Mouse (Mus musculus) intestine, embryonic 15.5 days (tissue): ENCODE results near the gene Pcca. TPM values are rescaled to one million over a fixed set of nuclear protein-coding genes. Genes with fewer than 3 reads are reported as not detected.

Experiments used
- ATAC-seq: fragments of 200-750 bp; cut with Nextera tagmentation; 2 replicates; pipeline ENCODE4 v1.8.0; 2017; ENCODE audit warnings: moderate TSS enrichment, moderate library complexity
- H3K27ac ChIP-seq: fragments of 300-500 bp; sonication (generic); 2 replicates; pipeline ENCODE4 v1.5.1; 2015; ENCODE audit warnings: mild to moderate bottlenecking, inconsistent platforms
- H3K27me3 ChIP-seq: fragments of 300-500 bp; sonication (generic); replicated peaks from 2 replicates; pipeline ENCODE4 v1.6.1; 2015; ENCODE audit warnings: inconsistent platforms
- H3K36me3 ChIP-seq: fragments of 300-500 bp; sonication (generic); 2 replicates; pipeline ENCODE4 v1.6.1; 2015; ENCODE audit warnings: inconsistent platforms
- H3K4me1 ChIP-seq: fragments of 300-500 bp; sonication (generic); replicated peaks from 2 replicates; pipeline ENCODE4 v1.6.1; 2015; ENCODE audit warnings: inconsistent platforms
- H3K4me2 ChIP-seq: fragments of 300-500 bp; sonication (generic); replicated peaks from 2 replicates; pipeline ENCODE4 v1.6.1; 2015; ENCODE audit warnings: mild to moderate bottlenecking, inconsistent platforms
- H3K4me3 ChIP-seq: fragments of 300-500 bp; sonication (generic); replicated peaks from 2 replicates; pipeline ENCODE4 v1.5.1; 2015; ENCODE audit warnings: inconsistent platforms
- H3K9ac ChIP-seq: fragments of 300-500 bp; sonication (generic); 2 replicates; pipeline ENCODE4 v1.6.1; 2015; ENCODE audit warnings: inconsistent platforms
- H3K9me3 ChIP-seq: fragments of 300-500 bp; sonication (generic); 2 replicates; pipeline ENCODE4 v1.6.1; 2016; ENCODE audit warnings: inconsistent platforms
- WGBS: fragments of 180-500 bp; shearing (Covaris S2); methylation state at CpG from one replicate; pipeline ENCODE4 v1.1.7; 2015; 5-methylcytosine and 5-hydroxymethylcytosine counted together
- polyA plus RNA-seq: library from polyadenylated mRNA; unstranded; fragments of >200 nt; fragmentation: Nextera tagmentation; extraction: Ambion mirVana; gene quantifications from 2 replicates; pipeline ENCODE4 v1.2.1, GENCODE M21; 2015

Gene Pcca
- polyA plus RNA-seq, 1 experiment from 2014 or later: 18.9 TPM

- no peaks in the 10 kb centered on the region for H3K27me3 ChIP-seq
- no peaks in the 10 kb centered on the region for H3K9me3 ChIP-seq
- no peak overlapping the region for H3K9ac ChIP-seq
- no peaks in the 10 kb centered on the region for H3K36me3 ChIP-seq
- H3K4me3 ChIP-seq: no peak overlapping the region
- H3K4me2 ChIP-seq: no peak overlapping the region
- 73% methylated on average over 7 of the region's 7 CpGs for WGBS
- ATAC-seq: no peak
- no peaks in the 10 kb centered on the region for H3K4me1 ChIP-seq
- no peak overlapping the region for H3K27ac ChIP-seq
Observed at GRCm38 (mm10) chr14:122876723-122877122, 342.6 kb downstream of the Pcca start.

- Histone ChIP-seq H3K4me1 (no peaks in the 10 kb centered on the region), H3K27me3 (no peaks in the 10 kb centered on the region), H3K4me3 (no peak overlapping the region), H3K27ac (no peak overlapping the region), H3K4me2 (no peak overlapping the region), H3K9me3 (no peaks in the 10 kb centered on the region), H3K36me3 (no peaks in the 10 kb centered on the region), H3K9ac (no peak overlapping the region)
- ATAC-seq: no peak
- 79% methylated on average over 3 of the region's 3 CpGs for WGBS
Observed at GRCm38 (mm10) chr14:122877787-122878186, 343.7 kb downstream of the Pcca start.

- Histone ChIP-seq H3K27me3 (no peaks in the 10 kb centered on the region), H3K4me3 (no peak overlapping the region), H3K9ac (no peak overlapping the region), H3K4me2 (no peak overlapping the region), H3K9me3 (no peaks in the 10 kb centered on the region), H3K4me1 (no peaks in the 10 kb centered on the region), H3K27ac (no peak overlapping the region), H3K36me3 (no peaks in the 10 kb centered on the region)
- 0 out of 2 replicates have a peak, but pooled peaks have one; percentile 30 for ATAC-seq
- 68% methylated on average over 7 of the region's 7 CpGs for WGBS
Observed at GRCm38 (mm10) chr14:122880291-122880690, 346.2 kb downstream of the Pcca start.

- H3K36me3 ChIP-seq: no peaks in the 10 kb centered on the region
- H3K9me3 ChIP-seq: no peaks in the 10 kb centered on the region
- H3K27ac ChIP-seq: no peak overlapping the region
- no peak for ATAC-seq
- no peaks in the 10 kb centered on the region for H3K4me1 ChIP-seq
- no peaks in the 10 kb centered on the region for H3K27me3 ChIP-seq
- no peak overlapping the region for H3K4me3 ChIP-seq
- 78% methylated on average over 2 of the region's 2 CpGs for WGBS
- no peak overlapping the region for H3K4me2 ChIP-seq
- no peak overlapping the region for H3K9ac ChIP-seq
Observed at GRCm38 (mm10) chr14:122881699-122882098, 347.6 kb downstream of the Pcca start.

- WGBS: 78% methylated on average over 9 of the region's 9 CpGs
- ATAC-seq: no peak
- H3K4me3 ChIP-seq: no peak overlapping the region
- H3K27me3 ChIP-seq: no peaks in the 10 kb centered on the region
- H3K36me3 ChIP-seq: no peaks in the 10 kb centered on the region
- H3K4me2 ChIP-seq: no peak overlapping the region
- H3K9ac ChIP-seq: no peak overlapping the region
- H3K27ac ChIP-seq: no peak overlapping the region
- H3K9me3 ChIP-seq: no peaks in the 10 kb centered on the region
- no peaks in the 10 kb centered on the region for H3K4me1 ChIP-seq
Observed at GRCm38 (mm10) chr14:122882201-122882639, 348.1 kb downstream of the Pcca start.

- WGBS: 78% methylated on average over 7 of the region's 7 CpGs
- Histone ChIP-seq H3K4me3 (no peak overlapping the region), H3K9me3 (no peaks in the 10 kb centered on the region), H3K27me3 (no peaks in the 10 kb centered on the region), H3K9ac (no peak overlapping the region), H3K36me3 (no peaks in the 10 kb centered on the region), H3K4me1 (no peaks in the 10 kb centered on the region), H3K4me2 (no peak overlapping the region), H3K27ac (no peak overlapping the region)
- no peak for ATAC-seq
Observed at GRCm38 (mm10) chr14:122882795-122883409, 348.8 kb downstream of the Pcca start.

GRCm38 (mm10) chr14:122883410-122883806, 349.3 kb downstream of the Pcca start:
- Histone ChIP-seq H3K9me3 (no peaks in the 10 kb centered on the region), H3K4me2 (no peak overlapping the region), H3K4me3 (no peak overlapping the region), H3K27ac (no peak overlapping the region), H3K4me1 (no peaks in the 10 kb centered on the region), H3K9ac (no peak overlapping the region), H3K36me3 (no peaks in the 10 kb centered on the region), H3K27me3 (no peaks in the 10 kb centered on the region)
- 87% methylated on average over 4 of the region's 4 CpGs for WGBS
- ATAC-seq: no peak

GRCm38 (mm10) chr14:122883821-122884584, 349.9 kb downstream of the Pcca start:
- ATAC-seq: no peak; the same call in 1 of the 2 replicates
- 60% methylated on average over 10 of the region's 10 CpGs for WGBS
- no peaks in the 10 kb centered on the region for H3K4me1 ChIP-seq
- H3K4me3 ChIP-seq: no peak overlapping the region
- H3K36me3 ChIP-seq: no peaks in the 10 kb centered on the region
- no peak overlapping the region for H3K4me2 ChIP-seq
- H3K27me3 ChIP-seq: no peaks in the 10 kb centered on the region
- no peak overlapping the region for H3K9ac ChIP-seq
- no peaks in the 10 kb centered on the region for H3K9me3 ChIP-seq
- H3K27ac ChIP-seq: no peak overlapping the region

GRCm38 (mm10) chr14:122885893-122886292, 351.8 kb downstream of the Pcca start:
- 90% methylated on average over 7 of the region's 7 CpGs for WGBS

GRCm38 (mm10) chr14:122887278-122887677, 353.2 kb downstream of the Pcca start:
- Histone ChIP-seq H3K27me3 (no peaks in the 10 kb centered on the region), H3K4me1 (no peaks in the 10 kb centered on the region), H3K27ac (no peak overlapping the region), H3K9ac (no peak overlapping the region), H3K9me3 (no peaks in the 10 kb centered on the region), H3K4me2 (no peak overlapping the region), H3K4me3 (no peak overlapping the region), H3K36me3 (0 out of 2 replicates have a peak, but pooled peaks cover 6% of the 10 kb centered on the region)
- no peak for ATAC-seq
- 96% methylated on average over 1 of the region's 1 CpGs for WGBS

More at GRCm38 (mm10) chr14:122885893-122886292, 351.8 kb downstream of the Pcca start:
- H3K27me3 ChIP-seq: no peaks in the 10 kb centered on the region
- no peak overlapping the region for H3K4me2 ChIP-seq
- H3K4me3 ChIP-seq: no peak overlapping the region
- H3K9ac ChIP-seq: no peak overlapping the region
- no peak for ATAC-seq
- no peaks in the 10 kb centered on the region for H3K9me3 ChIP-seq
- H3K27ac ChIP-seq: no peak overlapping the region
- no peaks in the 10 kb centered on the region for H3K36me3 ChIP-seq
- no peaks in the 10 kb centered on the region for H3K4me1 ChIP-seq

GRCm38 (mm10) chr14:122887702-122888479, 353.8 kb downstream of the Pcca start:
- 0 out of 2 replicates have a peak, but pooled peaks cover 6% of the 10 kb centered on the region for H3K36me3 ChIP-seq
- H3K27ac ChIP-seq: no peak overlapping the region
- ATAC-seq: no peak
- no peaks in the 10 kb centered on the region for H3K4me1 ChIP-seq
- H3K9me3 ChIP-seq: no peaks in the 10 kb centered on the region
- H3K27me3 ChIP-seq: no peaks in the 10 kb centered on the region
- H3K4me3 ChIP-seq: no peak overlapping the region
- WGBS: 90% methylated on average over 3 of the region's 3 CpGs
- H3K9ac ChIP-seq: no peak overlapping the region
- no peak overlapping the region for H3K4me2 ChIP-seq

- no peak for ATAC-seq
- 0 out of 2 replicates have a peak, but pooled peaks cover 6% of the 10 kb centered on the region for H3K36me3 ChIP-seq
- no peak overlapping the region for H3K4me2 ChIP-seq
- H3K27me3 ChIP-seq: no peaks in the 10 kb centered on the region
- no peak overlapping the region for H3K9ac ChIP-seq
- no peak overlapping the region for H3K4me3 ChIP-seq
- no peak overlapping the region for H3K27ac ChIP-seq
- no peaks in the 10 kb centered on the region for H3K9me3 ChIP-seq
- 94% methylated on average over 1 of the region's 1 CpGs for WGBS
- no peaks in the 10 kb centered on the region for H3K4me1 ChIP-seq
Observed at GRCm38 (mm10) chr14:122888480-122888872, 354.4 kb downstream of the Pcca start.
